In the genomic region with DNA sequence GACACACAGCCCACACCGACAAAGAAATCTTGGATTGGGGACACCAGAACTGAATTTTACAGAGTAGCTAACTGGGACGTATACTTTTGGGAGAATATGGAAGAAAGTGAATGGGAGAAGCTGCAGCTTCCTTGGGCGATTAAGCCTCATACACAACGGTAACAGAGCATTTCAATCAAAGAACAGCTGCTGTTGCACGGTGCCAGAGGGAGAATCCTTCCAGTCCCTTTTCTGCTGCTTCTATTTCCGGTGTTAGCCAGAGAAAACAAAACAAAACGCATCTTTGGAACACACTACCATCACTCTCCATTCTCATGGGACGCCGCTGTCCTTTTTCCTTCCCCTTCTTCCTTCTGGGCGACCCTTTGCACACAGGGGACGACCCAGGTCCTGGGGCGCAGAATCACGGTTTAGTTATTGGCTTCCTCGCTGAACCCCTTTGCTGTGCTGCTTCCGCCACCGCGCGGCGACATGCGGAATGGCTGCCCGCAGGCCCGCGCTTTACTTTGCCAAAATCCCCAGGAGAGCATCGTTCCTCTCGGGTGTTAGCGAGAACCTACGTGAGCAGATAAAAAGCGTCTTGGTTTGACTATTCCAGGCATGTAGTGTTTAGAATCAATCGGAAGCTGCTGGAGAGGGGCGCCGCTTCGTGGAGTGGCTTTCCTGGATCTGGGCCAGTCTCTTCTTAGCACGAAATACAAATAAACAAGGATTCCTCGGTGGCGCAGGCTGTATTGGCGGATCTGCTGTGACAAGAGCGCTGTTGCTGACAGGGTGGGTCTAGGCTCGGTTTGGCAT, we compare ENCODE assay signal across 8 mouse cellular contexts.
DNase-seq lines count a peak whose midpoint lies in the region; ATAC-seq and TF ChIP-seq lines count a peak whose summit lies in the region.

No protein-coding gene starts in this region.

- peak; percentile 99; the same call in 1 of the 2 replicates for TF ChIP-seq CTCF in gastrocnemius, adult 2 months (IDR thresholded peaks at IDR 0.05)

- no peaks in the 10 kb centered on the region for H3K27me3 ChIP-seq in hindbrain, embryonic 16.5 days (replicated peaks; ENCODE audit: control insufficient read depth, insufficient read depth, low read length)

- peak; percentile 94 for ATAC-seq in hindbrain, embryonic 16.5 days

- H3K27ac ChIP-seq in gastrocnemius, adult 2 months: peak overlapping the region; percentile 79
- peak overlapping the region; percentile 80 for H3K27ac ChIP-seq in hindbrain, embryonic 16.5 days (ENCODE audit: low read depth, low read length)

- intact Hi-C loops in gastrocnemius, adult 2 months (cut with DNase I): no loop called here

- H3K4me2 ChIP-seq in hindbrain, embryonic 16.5 days (ENCODE audit: low read length): peak overlapping the region; percentile 64

- peak; percentile 74 for DNase-seq in adipocyte (ENCODE audit: low spot score)
- DNase-seq in cerebellum, postnatal 4 days (ENCODE audit: low spot score in 2 of 2): peak; percentile 74 to 91
- DNase-seq in gastrocnemius, adult 2 months: peak; percentile 82
- peak; percentile 77 for DNase-seq in left cerebral cortex, adult 11 months (ENCODE audit: low spot score)
- peak; percentile 65 for DNase-seq in lung, postnatal 25 days (ENCODE audit: low spot score)
- DNase-seq in retina, embryonic 14.5 days (ENCODE audit: low spot score): peak; percentile 90
- peak; percentile 78 for DNase-seq in urinary bladder, postnatal 14 days (ENCODE audit: low spot score)

- H3K36me3 ChIP-seq in hindbrain, embryonic 16.5 days (ENCODE audit: control insufficient read depth, insufficient read depth, low read length): no peaks in the 10 kb centered on the region

- no peaks in the 10 kb centered on the region for H3K9me3 ChIP-seq in hindbrain, embryonic 16.5 days (ENCODE audit: control insufficient read depth, low read length)

- peaks cover 5% of the 10 kb centered on the region for H3K4me1 ChIP-seq in hindbrain, embryonic 16.5 days (ENCODE audit: control insufficient read depth, insufficient read depth, low read depth, low read length)

- peak overlapping the region; percentile 68 for H3K4me3 ChIP-seq in gastrocnemius, adult 2 months
- H3K4me3 ChIP-seq in hindbrain, embryonic 16.5 days (ENCODE audit: low read length): peak overlapping the region; percentile 44

- H3K9ac ChIP-seq in hindbrain, embryonic 16.5 days (ENCODE audit: low read depth, low read length): peak overlapping the region; percentile 61

- 2% methylated on average over 38 of the region's 38 CpGs for WGBS in hindbrain, embryonic 16.5 days

Comparison
In these comparisons a context has a peak if more than half of its experiments do, and no peak if none do; other contexts are left out.
1. Peak in every context shown above with its lines: DNase-seq, ATAC-seq, H3K4me3 ChIP-seq and H3K27ac ChIP-seq.